Mouse (Mus musculus) gastrocnemius, postnatal 36 days (tissue): Measurements from ENCODE around the gene Hist1h2ah. TPM values are rescaled to one million over a fixed set of nuclear protein-coding genes. Genes with fewer than 3 reads are reported as not detected.

Source experiments
- DNase-seq, 2 experiments: peaks; one replicate each; pipeline ENCODE4 v3.0.0; 2022
- intact Hi-C: fragments of 180-260 bp; cut with DNase I; formaldehyde crosslinking; loops from one replicate; pipeline ENCODE4 v1.15.1; 2025
- total RNA-seq, 2 experiments: library from RNA; stranded (reverse); gene quantifications; 2 replicates each; pipeline ENCODE4 v1.2.3; 2021

Gene Hist1h2ah
- total RNA-seq, 2 experiments from 2014 or later: 12.2 to 13.3 TPM

DNA sequence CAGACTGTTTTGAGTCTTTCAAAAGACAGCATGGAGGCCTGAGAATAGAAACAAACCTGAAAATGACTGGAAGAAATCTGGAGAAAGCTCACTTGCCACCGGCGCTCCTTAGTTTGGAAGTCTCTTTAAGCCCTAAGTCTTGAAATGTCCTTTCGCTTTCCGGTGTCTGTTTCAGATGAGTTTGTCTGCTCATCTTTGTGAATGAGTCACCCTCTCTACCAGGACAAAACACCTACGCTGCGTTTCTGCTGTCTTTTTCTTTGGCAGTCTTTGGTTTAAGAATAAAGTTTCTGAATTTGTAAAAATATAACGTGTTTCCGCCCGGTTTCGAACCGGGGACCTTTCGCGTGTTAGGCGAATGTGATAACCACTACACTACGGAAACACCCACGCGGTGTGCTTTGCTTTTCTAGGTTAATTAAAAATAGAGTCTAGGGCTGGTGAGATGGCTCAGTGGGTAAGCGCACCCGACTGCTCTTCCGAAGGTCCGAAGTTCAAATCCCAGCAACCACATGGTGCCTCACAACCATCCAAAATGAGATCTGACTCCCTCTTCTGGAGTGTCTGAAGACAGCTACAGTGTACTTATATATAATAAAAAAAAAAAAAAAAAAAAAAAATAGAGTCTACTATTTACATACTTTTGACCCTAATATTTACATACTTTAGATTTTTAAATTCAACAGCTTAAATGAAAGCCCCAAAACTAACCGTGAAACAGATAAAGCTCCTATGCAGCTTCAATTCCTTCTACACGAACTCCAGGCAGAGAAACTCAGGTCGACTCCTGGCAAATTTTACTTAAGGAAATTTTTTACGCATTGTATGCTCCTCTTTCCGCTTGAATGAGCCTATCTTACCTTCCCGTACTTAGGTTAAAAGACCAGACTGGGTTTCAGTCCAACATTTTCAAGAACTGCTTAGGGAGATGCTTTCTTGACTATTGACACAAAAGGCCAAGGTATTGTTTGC is 19.6 kb downstream of the Hist1h2ah start:
- intact Hi-C loops: no loop called here
- peak; percentile 46 for DNase-seq

DNA sequence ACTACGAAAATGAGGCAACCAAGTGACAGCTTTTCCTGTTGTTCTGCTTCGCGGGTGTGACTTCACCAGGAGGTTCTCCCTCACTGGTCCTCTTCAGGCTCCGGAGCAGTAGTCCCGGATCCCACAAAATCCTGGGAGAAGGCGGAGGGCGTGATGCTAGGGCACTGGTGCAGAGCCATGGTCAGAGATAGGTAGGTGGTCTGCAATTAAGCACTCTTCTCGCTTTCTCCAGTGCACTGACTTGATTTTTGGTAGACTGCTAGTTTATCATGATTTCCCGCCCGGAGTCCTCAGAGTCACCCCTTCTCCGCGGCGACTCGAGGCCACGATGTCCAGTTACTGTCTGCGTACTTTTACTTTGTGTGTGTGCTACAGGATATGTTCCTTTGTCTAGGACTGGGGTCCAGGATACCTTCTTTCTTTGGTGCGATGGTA is 20.9 kb downstream of the Hist1h2ah start:
- DNase-seq: no peak
- intact Hi-C loops: no loop called here

DNA sequence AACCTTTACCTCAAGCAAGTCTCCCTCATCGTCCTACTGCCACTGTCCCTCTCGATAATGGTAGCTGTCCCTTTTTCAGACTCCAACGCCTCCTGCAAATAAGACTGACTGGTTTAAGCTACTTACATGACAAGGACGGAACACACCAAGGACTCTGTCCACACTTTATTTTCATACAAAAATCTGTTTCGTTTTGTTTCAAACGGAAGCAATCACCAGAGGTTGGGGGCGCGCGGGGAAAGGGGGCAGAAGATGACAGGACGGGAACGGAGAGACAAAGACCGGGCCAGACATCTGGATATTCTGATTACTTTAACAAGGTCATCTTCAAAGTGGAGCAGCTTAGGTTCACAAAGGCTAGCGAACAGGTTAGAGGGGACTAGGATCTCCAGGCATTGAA is 21.7 kb downstream of the Hist1h2ah start:
- no peak for DNase-seq
- intact Hi-C loops: no loop called here

DNA sequence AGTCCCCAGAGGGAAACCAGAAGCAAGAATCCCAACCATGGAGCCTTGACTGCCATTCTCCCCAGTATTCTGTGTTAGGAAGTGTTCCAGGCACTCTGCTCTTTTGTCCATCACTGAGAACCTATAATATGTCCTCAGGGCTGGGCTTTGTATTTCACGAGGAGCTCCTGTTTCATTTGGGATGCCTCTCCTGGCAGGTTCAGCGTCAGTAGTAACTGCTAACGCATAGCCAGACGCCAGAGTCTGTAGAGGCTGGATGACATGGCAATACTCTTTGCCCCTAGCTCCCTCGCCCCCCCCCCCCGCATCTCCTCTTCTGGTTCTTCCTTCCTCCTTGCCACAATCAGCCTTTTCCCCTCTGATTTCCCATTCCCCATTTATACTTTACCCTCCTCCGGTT is 25.7 kb downstream of the Hist1h2ah start, which contains the start of gene Prss16:
TSS of gene Prss16 (minus strand) at position 101 of the 400 bp plus-strand sequence.
- intact Hi-C loops: no loop called here
- DNase-seq: no peak

DNA sequence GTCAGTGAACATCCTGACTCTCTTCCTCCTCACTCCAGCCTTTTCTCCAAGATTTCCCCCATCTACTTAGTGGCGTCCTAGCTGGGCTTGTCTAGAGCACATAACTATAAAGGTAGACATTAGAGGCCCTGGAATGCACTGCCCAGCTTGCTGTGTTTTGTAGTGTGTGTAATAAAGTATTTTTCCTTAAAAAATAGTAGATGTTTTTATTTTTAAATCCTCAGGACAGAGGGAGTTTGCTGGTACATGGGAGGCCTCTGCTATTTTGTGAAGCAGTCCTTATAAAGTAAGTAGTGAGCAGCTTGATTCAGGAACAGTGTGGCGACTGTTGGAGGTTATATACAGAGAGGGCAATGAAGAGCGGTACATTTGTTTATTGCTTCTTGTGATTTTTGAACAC is 26.7 kb downstream of the Hist1h2ah start:
- DNase-seq: no peak
- intact Hi-C loops: no loop called here

DNA sequence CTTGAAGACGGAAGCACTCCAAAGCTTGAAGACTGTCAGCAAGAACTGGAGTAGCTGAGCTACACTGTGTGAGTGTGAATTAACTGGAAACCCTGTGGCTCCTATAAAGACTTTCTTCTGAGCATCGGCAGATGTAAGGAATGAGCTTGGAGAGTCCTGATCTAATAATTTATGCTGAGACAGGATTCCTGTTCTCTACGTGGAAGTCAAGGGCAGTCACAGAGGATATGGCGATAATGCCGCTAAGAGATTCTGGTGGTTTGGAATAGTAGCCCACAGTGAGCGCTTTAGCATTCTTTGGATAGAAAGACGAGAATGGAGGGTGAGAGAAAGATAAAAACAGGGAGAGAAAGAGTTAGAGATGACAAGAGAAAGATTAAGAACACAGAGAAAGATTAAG is 27.5 kb downstream of the Hist1h2ah start:
- no peak for DNase-seq
- intact Hi-C loops: no loop called here

DNA sequence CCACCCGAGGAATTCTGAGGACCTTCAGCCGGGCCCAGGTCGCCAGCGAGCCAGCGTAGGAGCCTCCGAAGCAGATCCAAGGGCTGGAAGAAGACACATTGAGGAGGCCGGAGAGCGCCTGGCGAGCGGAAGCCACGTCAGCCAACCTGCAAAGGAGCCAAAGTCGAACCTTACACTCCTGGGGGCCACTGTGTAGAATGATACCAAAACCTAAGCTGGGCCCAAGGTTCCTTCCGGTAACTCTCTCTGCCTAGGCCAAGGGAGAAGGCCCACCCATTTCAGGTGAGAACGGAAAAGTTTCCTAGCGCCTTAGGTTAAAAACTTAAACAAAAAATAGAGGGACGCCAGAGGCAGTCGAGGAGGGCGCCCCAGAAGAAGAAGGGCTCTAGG is 28.3 kb downstream of the Hist1h2ah start:
- DNase-seq: no peak
- intact Hi-C loops: no loop called here

DNA sequence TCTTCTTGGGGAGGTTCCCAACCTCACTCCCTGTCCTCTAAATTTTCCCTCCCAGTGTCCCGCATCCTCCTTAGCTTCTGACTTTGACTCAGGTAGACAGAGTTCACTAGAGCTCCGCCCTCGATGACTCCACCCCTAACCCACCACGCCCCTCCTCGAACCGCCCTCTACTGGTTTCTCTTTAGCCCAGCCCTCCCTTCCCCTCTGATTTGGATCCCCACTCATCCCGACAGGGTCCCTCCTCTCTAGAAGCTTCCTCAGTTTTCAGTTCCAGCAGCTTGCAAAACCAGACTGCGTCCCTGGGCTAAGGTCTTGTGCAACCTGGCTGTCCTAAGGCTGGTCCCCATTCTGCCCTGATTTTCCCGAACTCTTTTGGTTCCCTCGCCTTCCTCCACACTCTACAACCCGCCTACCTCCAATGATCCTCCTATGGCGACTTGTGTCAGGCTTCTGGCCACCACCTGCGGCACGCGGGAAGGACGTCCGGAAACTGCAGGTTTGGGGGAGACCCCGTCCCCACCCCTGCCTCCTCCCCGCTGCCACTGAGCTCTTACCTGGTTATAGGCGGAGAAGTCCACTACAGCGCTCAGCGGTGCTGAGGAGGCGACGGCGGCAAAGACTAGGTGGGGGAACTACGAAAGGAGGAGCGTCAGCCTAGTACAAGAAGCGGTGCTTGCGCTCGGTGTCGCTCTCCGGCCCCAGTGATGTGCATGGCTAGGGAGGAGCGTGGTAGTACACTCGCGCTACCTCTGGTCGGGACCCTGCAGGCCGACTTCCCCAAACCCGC is 28.8 kb downstream of the Hist1h2ah start:
- intact Hi-C loops: no loop called here

DNA sequence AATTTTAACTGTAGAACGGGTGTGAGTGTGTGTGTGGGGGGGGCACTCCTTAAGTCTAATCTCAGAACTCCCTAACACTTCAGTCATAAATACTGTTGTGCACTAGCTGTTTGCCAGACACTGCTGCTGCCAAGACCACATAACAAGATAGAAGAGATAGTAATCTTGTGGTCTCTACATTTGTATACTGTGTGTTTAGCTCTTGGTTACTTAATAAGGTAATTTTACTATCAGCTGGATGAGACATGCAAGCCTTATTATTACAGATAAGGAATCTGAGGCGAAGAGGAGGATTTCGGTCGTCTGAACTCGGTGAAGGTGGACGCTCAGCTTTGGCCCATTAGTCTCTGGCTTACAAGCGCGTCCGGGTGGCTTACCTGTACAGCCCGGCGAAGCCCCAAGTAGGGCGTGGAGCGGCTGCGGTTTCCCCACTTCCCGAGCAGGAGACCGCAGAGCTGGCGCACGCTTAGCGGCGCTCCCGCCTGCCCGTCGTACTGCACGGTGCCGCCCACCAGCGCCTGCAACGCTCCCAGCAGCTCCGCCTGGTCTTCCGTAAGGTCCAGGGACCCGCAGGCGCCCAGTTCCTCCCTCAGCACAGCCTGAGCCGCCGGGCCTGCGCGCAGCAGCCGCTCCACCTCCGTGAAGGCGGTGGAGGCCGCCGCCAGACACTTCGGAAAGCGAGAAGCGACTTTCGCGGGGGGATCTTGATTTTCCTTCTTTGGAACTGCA is 29.6 kb downstream of the Hist1h2ah start:
- intact Hi-C loops: no loop called here
- DNase-seq: no peak

More for the DNA sequence above, 28.8 kb downstream of the Hist1h2ah start:
- no peak for DNase-seq

DNA sequence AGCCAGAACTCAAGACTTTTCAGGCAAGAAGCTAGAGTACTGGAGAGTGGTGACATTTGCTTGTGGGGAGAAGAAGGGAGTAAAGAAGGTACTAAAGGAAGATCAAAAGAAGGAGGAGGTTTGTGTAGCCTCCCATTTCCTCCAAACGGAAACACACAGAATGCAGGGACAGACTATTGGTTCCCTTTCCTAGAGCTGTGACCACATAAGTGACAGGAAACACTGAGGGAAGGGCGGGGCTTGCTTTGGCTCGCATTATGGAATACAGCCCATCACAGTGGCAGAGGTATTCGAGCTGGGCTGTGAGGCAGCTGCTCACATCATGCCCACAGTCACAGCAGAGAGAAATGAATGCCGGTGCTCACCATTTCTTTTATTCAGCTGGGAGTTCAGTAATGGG is 33.5 kb downstream of the Hist1h2ah start:
- intact Hi-C loops: no loop called here
- no peak for DNase-seq

DNA sequence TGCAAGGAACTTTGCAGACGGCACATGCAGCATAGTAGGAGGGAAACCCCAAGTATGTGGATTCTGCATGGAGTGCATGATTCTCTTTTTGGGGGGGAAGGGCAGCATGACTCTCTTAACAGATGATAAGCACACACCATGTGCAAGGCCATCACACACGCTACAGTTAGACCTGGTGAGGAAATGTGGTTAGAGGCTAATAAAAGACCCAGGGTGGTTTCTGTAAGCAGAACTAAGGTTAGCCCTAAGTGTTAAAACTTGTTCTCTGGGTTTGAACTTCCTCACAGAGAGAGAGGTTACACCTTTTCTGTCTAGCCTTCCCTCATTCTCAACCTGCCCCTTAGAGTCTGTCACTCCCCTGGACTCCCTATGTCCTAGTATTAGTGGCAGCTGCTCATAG is 34.0 kb downstream of the Hist1h2ah start:
- intact Hi-C loops: no loop called here
- no peak for DNase-seq

DNA sequence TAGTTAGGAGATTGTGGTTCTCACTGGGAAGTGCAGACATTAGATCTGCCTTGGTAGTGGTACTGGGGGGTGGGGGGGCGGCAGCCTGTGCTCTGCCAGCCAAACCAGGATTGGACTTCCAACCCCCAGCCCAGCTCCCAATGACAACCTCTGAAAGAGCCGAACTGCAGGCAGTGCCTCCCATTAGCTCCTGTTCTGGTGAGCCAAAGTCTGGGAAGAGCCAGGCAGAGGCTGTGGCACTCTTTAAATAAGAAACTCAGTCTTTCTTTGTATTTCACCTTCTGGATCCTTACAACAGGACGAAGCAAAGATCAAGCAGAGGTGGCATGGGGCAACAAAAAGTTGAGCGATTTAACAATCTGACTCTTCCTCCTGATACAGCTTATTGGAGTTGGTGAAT is 36.2 kb downstream of the Hist1h2ah start:
- intact Hi-C loops: no loop called here
- DNase-seq: no peak

DNA sequence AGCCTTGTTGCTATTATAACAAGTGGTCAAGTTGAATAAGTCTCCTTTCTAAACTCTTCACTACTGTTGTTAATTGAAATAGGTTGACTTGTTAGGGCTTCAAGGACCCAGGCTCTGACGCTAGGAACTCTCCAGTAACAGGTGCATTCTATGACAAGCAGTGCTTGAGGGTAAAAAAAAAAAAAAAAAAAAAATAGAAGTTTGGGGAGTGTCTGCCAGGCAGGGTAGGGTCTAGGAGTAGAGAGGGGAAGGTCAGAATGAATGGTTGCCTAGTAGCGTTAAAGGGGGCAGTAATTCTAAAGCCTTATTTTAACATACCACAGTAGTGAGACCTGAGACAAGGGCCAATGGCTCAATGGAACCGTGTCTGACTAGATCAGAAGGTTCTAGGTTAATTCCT is 37.0 kb downstream of the Hist1h2ah start:
- intact Hi-C loops: no loop called here
- DNase-seq: no peak

DNA sequence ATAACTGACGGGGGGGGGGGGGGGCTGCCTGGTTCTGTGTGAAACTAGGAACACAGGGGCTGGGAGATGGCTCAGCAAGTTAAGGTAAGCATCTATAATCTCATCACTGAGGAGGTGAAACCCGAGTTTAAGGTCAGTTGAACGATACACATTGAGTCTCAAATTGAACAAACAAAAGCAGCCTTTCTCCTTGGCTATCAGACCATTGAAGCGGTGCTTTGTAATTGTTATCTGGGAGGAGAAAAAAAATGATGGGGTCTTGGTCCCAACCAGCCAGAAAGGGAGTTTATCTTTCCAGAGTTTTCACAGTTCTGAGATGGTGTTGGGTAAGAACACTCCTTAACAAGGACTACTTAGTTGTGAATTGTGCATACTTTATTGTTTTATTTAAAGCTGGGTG is 37.5 kb downstream of the Hist1h2ah start:
- no peak for DNase-seq
- intact Hi-C loops: no loop called here

DNA sequence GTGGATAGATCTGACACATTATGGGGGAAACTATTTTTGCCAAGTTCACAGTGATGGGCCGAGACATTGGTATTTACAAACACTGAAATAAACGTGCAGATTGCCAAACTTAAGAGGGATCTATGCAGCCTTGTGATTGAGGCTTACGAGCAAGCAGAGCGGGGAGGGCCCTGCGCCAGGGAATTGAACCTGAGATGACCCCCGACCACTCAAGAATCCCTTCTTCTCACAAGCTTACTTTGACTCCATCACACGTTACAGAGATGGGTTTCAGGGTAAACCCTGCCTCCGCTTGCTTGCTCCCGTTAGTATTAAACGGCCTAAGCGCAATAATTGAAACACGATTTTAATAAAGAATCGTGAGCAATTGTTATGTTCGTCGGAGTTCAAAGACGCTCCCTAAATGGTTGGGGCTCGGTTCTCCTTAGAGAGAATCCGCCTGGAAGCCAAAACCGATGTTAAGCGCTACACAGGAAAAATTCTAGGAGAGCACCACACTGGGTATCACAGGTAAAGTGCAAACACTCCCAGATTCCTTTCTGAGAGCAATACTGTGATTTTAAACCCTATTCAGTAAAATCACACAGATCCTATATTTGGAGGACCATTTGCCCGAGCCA is 38.1 kb downstream of the Hist1h2ah start:
- intact Hi-C loops: no loop called here
- no peak for DNase-seq

DNA sequence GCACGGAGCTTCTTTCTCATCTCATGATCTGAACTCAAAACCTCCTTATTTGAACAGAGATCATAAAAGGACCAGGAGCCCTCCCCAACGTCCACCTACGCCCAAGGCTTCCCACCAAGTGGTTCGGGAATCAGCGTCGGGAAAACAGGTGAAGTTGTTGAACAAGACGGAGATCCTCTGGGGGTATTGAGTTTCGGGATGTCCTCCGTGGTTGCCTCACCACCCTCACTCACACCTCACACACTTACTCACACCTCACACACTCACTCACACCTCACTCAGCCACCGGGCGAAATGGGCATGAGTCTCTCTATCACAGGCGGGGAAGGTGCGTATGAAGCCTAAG is 38.6 kb downstream of the Hist1h2ah start:
- no peak for DNase-seq
- intact Hi-C loops: no loop called here

DNA sequence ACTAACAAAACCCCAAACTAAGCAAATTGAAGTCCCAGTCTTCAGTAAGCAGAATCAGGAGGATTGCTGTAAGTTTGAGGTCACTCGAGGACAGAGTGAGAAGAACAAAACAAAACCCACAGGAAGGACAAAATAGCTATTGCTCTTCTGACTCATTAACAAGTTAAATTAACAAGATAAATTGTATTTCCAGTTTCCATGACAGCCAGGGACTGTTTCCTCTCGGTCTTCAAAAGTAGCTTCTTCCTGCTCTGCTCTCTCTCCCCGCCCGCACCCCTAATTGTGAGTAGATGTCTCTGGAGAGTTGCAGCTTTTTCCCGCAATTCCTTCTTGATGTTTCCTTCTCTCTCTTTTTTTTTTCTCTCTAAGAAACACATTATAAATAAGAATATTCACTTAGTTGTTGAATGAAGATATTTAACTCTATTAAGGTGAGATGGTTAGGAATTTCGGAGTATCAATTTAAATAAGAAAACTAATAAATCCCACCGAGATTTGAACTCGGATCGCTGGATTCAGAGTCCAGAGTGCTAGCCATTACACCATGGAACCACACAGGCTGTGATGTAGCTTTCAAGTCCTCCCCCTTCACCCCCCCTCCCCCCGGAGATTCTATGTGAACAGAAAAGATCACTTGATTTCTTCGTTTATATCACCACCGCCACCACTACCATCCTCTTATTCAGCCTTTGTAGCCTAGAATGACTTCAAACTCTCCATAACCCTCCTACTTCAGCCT is 39.1 kb downstream of the Hist1h2ah start:
- no peak for DNase-seq
- intact Hi-C loops: no loop called here

DNA sequence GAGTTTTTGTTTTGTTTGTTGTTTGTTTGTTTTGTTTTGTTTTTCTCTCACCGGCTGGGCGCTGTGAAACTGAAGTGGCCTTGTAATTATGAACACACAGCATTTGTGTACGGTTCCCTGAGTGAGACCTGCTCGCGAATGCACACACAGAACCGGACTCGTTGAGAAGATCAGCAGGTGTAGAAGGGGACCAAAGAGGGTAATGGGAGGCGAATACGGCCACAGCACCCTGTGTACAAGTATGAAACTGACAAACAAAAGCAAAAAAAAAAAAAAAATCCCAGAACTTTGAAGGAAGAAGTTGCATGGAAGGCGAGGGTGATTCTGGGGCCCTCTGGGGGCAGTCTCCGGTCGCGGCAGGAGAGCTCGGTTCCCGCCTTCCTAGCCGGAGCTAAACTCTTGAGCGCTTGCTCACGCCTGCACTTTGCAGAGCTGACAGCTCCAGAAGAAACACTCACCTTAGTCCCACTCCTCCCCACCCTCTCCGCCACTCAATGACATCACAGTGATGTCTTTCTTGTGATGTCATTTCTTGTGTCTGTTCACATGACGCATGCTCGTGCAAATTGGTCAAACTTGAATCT is 39.9 kb downstream of the Hist1h2ah start:
- intact Hi-C loops: no loop called here
- DNase-seq: no peak

DNA sequence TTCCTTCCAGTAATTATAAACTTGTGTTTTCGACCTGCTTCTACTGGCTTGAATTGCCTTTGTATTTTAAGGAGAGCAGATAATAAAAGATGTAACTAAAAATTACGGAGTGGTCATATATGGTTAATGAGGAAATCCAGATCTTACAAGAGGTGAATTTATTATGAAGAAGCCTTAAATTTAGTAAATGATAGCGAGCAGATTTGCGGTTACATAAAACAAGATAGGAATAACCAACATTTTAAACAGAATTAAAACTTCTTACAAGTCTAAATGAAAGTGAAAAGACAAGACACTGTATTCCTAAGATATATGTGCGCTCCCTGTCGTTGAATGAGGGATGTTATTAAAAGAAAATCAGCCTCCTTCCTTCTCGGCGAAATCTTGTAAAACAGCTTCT is 40.5 kb downstream of the Hist1h2ah start:
- no peak for DNase-seq
- intact Hi-C loops: no loop called here
